Mouse (Mus musculus) liver, adult 2 months (tissue): ENCODE results near the gene Fam69a.

Experiments used
- CTCF ChIP-seq: fragments of 200-500 bp; IDR thresholded peaks from 2 replicates; pipeline ENCODE4 v1.5.1; 2011; ENCODE audit warnings: low read depth, low read length, control low read depth
- POLR2A ChIP-seq: fragments of 200-500 bp; IDR thresholded peaks from 2 replicates; pipeline ENCODE4 v1.6.1; 2011; ENCODE audit warnings: low read length, control low read depth; ENCODE audit not compliant: insufficient read depth; ENCODE audit errors: extremely low read depth

GRCm38 (mm10) chr5:107964031-107964758 is 22.7 kb downstream of the Fam69a start:
- TF ChIP-seq CTCF (no peak), POLR2A (no peak)
